Mouse (Mus musculus): ENCODE results near the gene Akap9. TPM values are rescaled to one million over a fixed set of nuclear protein-coding genes. Genes with fewer than 3 reads are reported as not detected.

The Akap9 gene
- total RNA-seq, 2 experiments from 2014 or later: 43.3 to 47.3 TPM

Other genes with a start within 250 kb of the Akap9 start
- 10 to 100 TPM; 22.6 to 27.3 TPM for gene Ankib1, start 125.1 kb upstream of the Akap9 start, total RNA-seq (2021)
- 10 to 100 TPM; 25.0 to 31.7 TPM for gene Krit1, start 124.9 kb upstream of the Akap9 start, total RNA-seq (2021)
- not detected for gene Lrrd1, start 82.9 kb upstream of the Akap9 start, total RNA-seq (2021)
- 1 to 10 TPM; 3.1 to 4.7 TPM for gene Mterf1a, start 34.1 kb upstream of the Akap9 start, total RNA-seq (2021)
- 1 to 10 TPM; 6.4 to 7.3 TPM for gene Cyp51, start 176.7 kb downstream of the Akap9 start, total RNA-seq (2021)

All from heart, adult 18-20 months (tissue).